Mouse (Mus musculus) small intestine, adult 2 months (tissue): ENCODE data around the gene Car8.

Experiments
- CTCF ChIP-seq: fragments of 200-500 bp; IDR thresholded peaks from 2 replicates; pipeline ENCODE4 v1.5.1; 2012; ENCODE audit warnings: low read depth, mild to moderate bottlenecking, control low read depth, inconsistent platforms, low read length, moderate library complexity, mixed read lengths; ENCODE audit not compliant: insufficient replicate concordance, insufficient read length; ENCODE audit errors: extremely low read depth
- POLR2A ChIP-seq: fragments of 200-500 bp; IDR thresholded peaks from 2 replicates; pipeline ENCODE4 v1.6.1; 2012; ENCODE audit warnings: low read depth, mild to moderate bottlenecking, control low read depth, inconsistent platforms, low read length, moderate library complexity

GRCm38 (mm10) chr4:8201631-8202030 lies 37.2 kb downstream of the Car8 start:
- no peak for TF ChIP-seq CTCF
- no peak for TF ChIP-seq POLR2A
